Mouse (Mus musculus): ENCODE measurements around the gene Rhno1. TPM values are rescaled to one million over a fixed set of nuclear protein-coding genes. Genes with fewer than 3 reads are reported as not detected.
A peak's percentile ranks its signal among the peaks of the same experiment; 100 is the strongest.

Gene Rhno1
- 193 and 197 TPM in 2 replicates for polyA plus RNA-seq (2016; fragmentation: Nextera tagmentation; extraction: Ambion mirVana)

- under 1% methylated on average over 76 of the region's 76 CpGs for WGBS
- no peaks in the 10 kb centered on the region for H3K9me3 ChIP-seq (replicated peaks)
- peak within 1 kb of the TSS; percentile 97 for H3K27ac ChIP-seq
- peaks cover 60% of the 10 kb centered on the region for H3K36me3 ChIP-seq
- H3K4me3 ChIP-seq = peak within 1 kb of the TSS; percentile 98
- peaks cover 35% of the 10 kb centered on the region for H3K4me1 ChIP-seq
- DNase-seq (ENCODE audit: low spot score) = peak; percentile 93
- no peaks in the 10 kb centered on the region for H3K27me3 ChIP-seq (ENCODE audit: low read depth, poor library complexity, severe bottlenecking)
Observed at GRCm38 (mm10) chr6:128362381-128363006, at the start of gene Rhno1, which contains the start of gene Foxm1. Gene Rhno1 (minus strand): TSS chr6:128362911. Gene Foxm1 (plus strand): TSS chr6:128362967.

DNA sequence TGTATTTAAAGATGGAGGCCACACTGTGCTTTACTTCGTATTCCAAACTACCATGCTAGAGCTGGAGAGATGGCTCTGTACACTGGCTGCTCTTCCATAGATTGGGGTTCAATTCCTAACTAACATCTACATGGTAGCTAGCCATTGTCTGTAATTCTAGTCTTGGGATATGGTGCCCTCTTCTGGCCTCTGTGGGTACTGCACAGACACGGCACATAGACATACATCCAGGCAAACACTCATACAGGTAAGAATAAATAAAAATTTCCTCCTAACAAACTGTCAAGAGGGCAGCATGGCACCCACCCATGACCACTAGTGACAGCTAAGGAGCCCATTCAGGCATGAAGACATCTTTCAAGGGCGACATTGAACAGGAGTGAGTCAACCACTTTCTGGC, 48.4 kb upstream of the Rhno1 start:
- no peaks in the 10 kb centered on the region for H3K27me3 ChIP-seq (ENCODE audit: low read depth, poor library complexity, severe bottlenecking)
- peak; percentile 86 for DNase-seq (ENCODE audit: low spot score)
- H3K27ac ChIP-seq = no peak overlapping the region
- H3K4me1 ChIP-seq = no peaks in the 10 kb centered on the region
- H3K36me3 ChIP-seq = peaks cover 92% of the 10 kb centered on the region
- WGBS = 24% methylated on average over 3 of the region's 3 CpGs
- H3K9me3 ChIP-seq (replicated peaks) = no peaks in the 10 kb centered on the region
- H3K4me3 ChIP-seq = no peak overlapping the region

- Histone ChIP-seq H3K36me3 (peaks cover 90% of the 10 kb centered on the region), H3K9me3 (replicated peaks) (no peaks in the 10 kb centered on the region), H3K27ac (no peak overlapping the region), H3K4me3 (no peak overlapping the region), H3K27me3 (ENCODE audit: low read depth, poor library complexity, severe bottlenecking) (no peaks in the 10 kb centered on the region), H3K4me1 (no peaks in the 10 kb centered on the region)
- DNase-seq (ENCODE audit: low spot score) = no peak
- 94% methylated on average over 13 of the region's 13 CpGs for WGBS
Observed at GRCm38 (mm10) chr6:128410305-128410704, 47.6 kb upstream of the Rhno1 start.

DNA sequence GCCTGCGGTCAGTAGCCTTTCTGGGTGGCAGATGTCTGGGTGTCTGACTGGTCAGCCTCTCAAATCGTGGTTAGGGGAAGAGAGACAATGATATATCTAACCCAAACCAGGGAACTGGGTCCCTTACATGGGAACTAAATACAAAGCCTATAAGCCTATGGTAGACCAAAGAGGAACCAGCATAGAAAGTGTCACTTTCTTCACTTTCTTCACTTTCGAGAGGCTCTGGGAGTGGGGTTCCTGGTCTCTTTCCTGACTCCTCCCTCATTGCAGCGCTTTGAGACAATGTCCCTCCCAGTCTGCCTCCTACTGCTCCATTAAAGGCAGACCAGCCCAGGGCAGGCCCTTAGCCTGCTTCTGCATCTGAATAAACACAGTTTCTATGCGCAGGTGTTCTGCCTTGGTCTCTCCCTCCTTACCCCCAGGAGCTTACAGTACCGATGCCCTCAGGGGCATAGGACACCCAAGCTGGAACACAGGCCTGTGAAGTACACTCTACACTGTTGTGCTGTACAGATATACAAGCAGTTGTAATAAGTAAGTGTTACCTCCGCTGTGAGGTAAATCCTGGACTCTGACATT, 45.9 kb upstream of the Rhno1 start:
- 90% methylated on average over 7 of the region's 7 CpGs for whole genome bisulfite sequencing
- Histone ChIP-seq H3K9me3 (replicated peaks) (no peaks in the 10 kb centered on the region), H3K4me3 (no peak overlapping the region), H3K4me1 (no peaks in the 10 kb centered on the region), H3K27me3 (ENCODE audit: low read depth, poor library complexity, severe bottlenecking) (no peaks in the 10 kb centered on the region), H3K27ac (no peak overlapping the region), H3K36me3 (peaks cover 79% of the 10 kb centered on the region)
- DNase-seq (ENCODE audit: low spot score) = no peak

DNA sequence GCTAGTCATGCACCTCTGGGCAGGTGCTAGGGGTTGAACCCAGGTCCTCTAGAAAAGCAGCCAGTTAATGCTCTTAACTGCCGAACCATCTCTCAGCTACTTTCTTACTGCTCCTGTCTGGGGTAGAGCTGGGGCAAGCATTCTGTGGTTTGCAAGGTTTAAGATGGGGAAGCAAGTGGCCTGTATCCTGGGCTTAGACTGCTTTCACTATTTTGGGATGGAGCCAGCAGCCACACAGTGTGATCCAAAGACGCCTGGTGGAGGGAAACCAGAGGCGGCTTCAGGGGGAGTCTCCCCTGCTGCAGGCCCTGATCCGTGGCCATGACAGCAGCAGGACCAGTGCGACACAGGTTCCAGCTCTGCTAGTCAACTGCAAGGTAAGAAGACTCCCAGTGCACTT, 42.0 kb upstream of the Rhno1 start:
- H3K27me3 ChIP-seq (ENCODE audit: low read depth, poor library complexity, severe bottlenecking) = no peaks in the 10 kb centered on the region
- DNase-seq (ENCODE audit: low spot score) = no peak
- H3K9me3 ChIP-seq (replicated peaks) = no peaks in the 10 kb centered on the region
- 63% methylated on average over 5 of the region's 5 CpGs for WGBS
- H3K36me3 ChIP-seq = peaks cover 39% of the 10 kb centered on the region
- H3K4me3 ChIP-seq = no peak overlapping the region
- no peak overlapping the region for H3K27ac ChIP-seq
- H3K4me1 ChIP-seq = peaks cover 5% of the 10 kb centered on the region; the same call in 1 of the 2 replicates

- no peaks in the 10 kb centered on the region for H3K9me3 ChIP-seq (replicated peaks)
- H3K4me1 ChIP-seq = peaks cover 10% of the 10 kb centered on the region; the same call in 1 of the 2 replicates
- no peaks in the 10 kb centered on the region for H3K36me3 ChIP-seq
- DNase-seq (ENCODE audit: low spot score) = no peak
- H3K27ac ChIP-seq = peak overlapping the region; percentile 39; the same call in 1 of the 2 replicates
- no peaks in the 10 kb centered on the region for H3K27me3 ChIP-seq (ENCODE audit: low read depth, poor library complexity, severe bottlenecking)
- peak overlapping the region; percentile 20; the same call in 1 of the 2 replicates for H3K4me3 ChIP-seq
- WGBS = 55% methylated on average over 21 of the region's 21 CpGs
Observed at GRCm38 (mm10) chr6:128399421-128400185, 36.9 kb upstream of the Rhno1 start.

DNA sequence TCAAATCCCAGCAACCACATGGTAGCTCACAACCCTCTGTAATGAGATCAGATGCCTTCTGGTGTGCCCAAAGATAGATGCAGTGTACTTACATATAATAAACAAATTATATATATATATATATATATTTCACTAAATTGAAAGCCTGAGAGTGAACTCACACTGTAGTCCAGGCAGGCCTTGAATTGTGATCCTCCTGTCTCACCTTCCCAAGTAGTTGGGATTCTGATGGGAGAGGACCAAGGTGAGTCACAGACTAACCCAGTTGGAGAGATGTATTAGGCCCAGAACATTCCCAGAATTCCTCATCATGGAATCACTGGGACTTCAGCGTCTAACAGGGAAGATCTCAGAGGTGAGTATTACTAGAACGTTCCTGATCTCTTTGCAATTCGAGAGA, 36.3 kb upstream of the Rhno1 start, which contains the start of gene Nrip2:
TSS of gene Nrip2 (plus strand) at position 301 of the 400 bp plus-strand sequence.
- peak within 1 kb of the TSS; percentile 20; the same call in 1 of the 2 replicates for H3K4me3 ChIP-seq
- no peaks in the 10 kb centered on the region for H3K9me3 ChIP-seq (replicated peaks)
- H3K27ac ChIP-seq = peak within 1 kb of the TSS; percentile 39; the same call in 1 of the 2 replicates
- WGBS = 74% methylated on average over 3 of the region's 3 CpGs
- H3K27me3 ChIP-seq (ENCODE audit: low read depth, poor library complexity, severe bottlenecking) = no peaks in the 10 kb centered on the region
- DNase-seq (ENCODE audit: low spot score) = no peak
- H3K36me3 ChIP-seq = no peaks in the 10 kb centered on the region
- H3K4me1 ChIP-seq = peaks cover 10% of the 10 kb centered on the region; the same call in 1 of the 2 replicates

DNA sequence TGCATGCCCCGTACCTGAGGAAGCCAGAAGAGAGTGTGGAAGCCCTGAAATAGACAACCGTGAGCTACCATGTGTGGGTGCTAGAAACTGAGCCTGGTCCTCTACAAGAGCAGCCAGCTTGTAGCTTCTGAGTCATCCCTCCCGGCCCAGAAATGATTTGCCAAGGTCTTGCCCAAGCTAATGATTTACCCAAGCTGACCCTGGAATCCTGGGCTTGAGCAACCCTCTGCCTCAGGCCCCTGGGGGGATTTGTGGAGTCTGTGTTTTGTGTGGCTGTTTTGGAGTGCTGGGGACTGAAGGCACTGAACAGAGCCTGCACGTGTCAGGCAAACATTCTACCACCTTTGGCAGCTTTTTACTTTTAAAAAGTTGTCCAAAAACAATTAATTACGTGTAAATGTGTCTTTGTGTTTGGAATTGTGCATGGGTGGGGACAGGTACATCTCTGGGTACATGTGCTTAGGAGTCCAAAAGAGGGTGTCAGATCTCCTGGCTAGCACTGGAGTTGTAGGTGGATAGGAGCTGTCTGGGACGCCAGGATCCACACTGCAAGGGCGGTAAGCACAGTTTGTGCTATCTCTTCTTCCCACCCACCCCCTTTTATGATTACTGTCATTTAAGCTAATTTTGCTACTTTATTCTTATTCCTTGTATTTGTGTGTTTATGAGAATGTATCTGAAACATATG, 35.0 kb upstream of the Rhno1 start:
- Histone ChIP-seq H3K9me3 (replicated peaks) (no peaks in the 10 kb centered on the region), H3K27me3 (ENCODE audit: low read depth, poor library complexity, severe bottlenecking) (no peaks in the 10 kb centered on the region), H3K4me1 (peaks cover 10% of the 10 kb centered on the region; the same call in 1 of the 2 replicates), H3K27ac (no peak overlapping the region), H3K4me3 (no peak overlapping the region), H3K36me3 (no peaks in the 10 kb centered on the region)
- DNase-seq (ENCODE audit: low spot score) = no peak
- 86% methylated on average over 7 of the region's 7 CpGs for WGBS

DNA sequence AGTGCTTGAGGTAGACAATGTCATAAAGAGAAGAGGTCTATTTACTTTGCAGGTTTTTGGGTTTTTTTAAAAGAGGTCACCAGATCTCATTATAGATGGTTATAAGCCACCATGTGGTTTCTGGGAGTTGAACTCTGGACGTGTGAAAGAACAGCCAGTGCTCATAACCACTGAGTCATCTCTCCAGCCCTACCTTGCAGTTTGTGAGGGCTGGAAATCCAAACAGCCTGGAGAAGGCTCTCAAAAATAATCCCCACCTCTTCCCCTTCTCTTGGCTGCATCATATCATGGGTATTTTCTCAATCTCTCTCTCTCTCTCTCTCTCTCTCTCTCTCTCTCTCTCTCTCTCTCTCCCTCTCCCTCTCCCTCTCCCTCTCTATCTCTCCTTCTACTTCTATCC, 28.0 kb upstream of the Rhno1 start:
- H3K36me3 ChIP-seq = no peaks in the 10 kb centered on the region
- no peak overlapping the region for H3K27ac ChIP-seq
- DNase-seq (ENCODE audit: low spot score) = no peak
- H3K27me3 ChIP-seq (ENCODE audit: low read depth, poor library complexity, severe bottlenecking) = no peaks in the 10 kb centered on the region
- H3K9me3 ChIP-seq (replicated peaks) = no peaks in the 10 kb centered on the region
- 59% methylated on average over 1 of the region's 1 CpGs for WGBS
- H3K4me3 ChIP-seq = no peak overlapping the region
- H3K4me1 ChIP-seq = no peaks in the 10 kb centered on the region

GRCm38 (mm10) chr6:128389185-128389584, 26.5 kb upstream of the Rhno1 start:
- no peaks in the 10 kb centered on the region for H3K36me3 ChIP-seq
- no peaks in the 10 kb centered on the region for H3K27me3 ChIP-seq (ENCODE audit: low read depth, poor library complexity, severe bottlenecking)
- 95% methylated on average over 1 of the region's 1 CpGs for WGBS
- H3K9me3 ChIP-seq (replicated peaks) = no peaks in the 10 kb centered on the region
- H3K4me3 ChIP-seq = no peak overlapping the region
- H3K27ac ChIP-seq = no peak overlapping the region
- no peaks in the 10 kb centered on the region for H3K4me1 ChIP-seq
- no peak for DNase-seq (ENCODE audit: low spot score)

GRCm38 (mm10) chr6:128385026-128385425, 22.3 kb upstream of the Rhno1 start:
- WGBS = 84% methylated on average over 1 of the region's 1 CpGs
- H3K27me3 ChIP-seq (ENCODE audit: low read depth, poor library complexity, severe bottlenecking) = no peaks in the 10 kb centered on the region
- no peaks in the 10 kb centered on the region for H3K36me3 ChIP-seq
- H3K9me3 ChIP-seq (replicated peaks) = no peaks in the 10 kb centered on the region
- DNase-seq (ENCODE audit: low spot score) = no peak
- H3K27ac ChIP-seq = no peak overlapping the region
- H3K4me1 ChIP-seq = no peaks in the 10 kb centered on the region
- H3K4me3 ChIP-seq = no peak overlapping the region

GRCm38 (mm10) chr6:128383752-128384151, 21.0 kb upstream of the Rhno1 start:
- 86% methylated on average over 7 of the region's 7 CpGs for WGBS
- H3K4me1 ChIP-seq = no peaks in the 10 kb centered on the region
- H3K27me3 ChIP-seq (ENCODE audit: low read depth, poor library complexity, severe bottlenecking) = no peaks in the 10 kb centered on the region
- H3K9me3 ChIP-seq (replicated peaks) = no peaks in the 10 kb centered on the region
- no peak overlapping the region for H3K27ac ChIP-seq
- no peaks in the 10 kb centered on the region for H3K36me3 ChIP-seq
- H3K4me3 ChIP-seq = no peak overlapping the region
- no peak for DNase-seq (ENCODE audit: low spot score)

Data from limb, embryonic 10.5 days (tissue).